Mouse (Mus musculus) right cerebral cortex, adult 18-20 months (tissue): ENCODE results near the gene Zwint.

Experiments
- DNase-seq: peaks from one replicate; pipeline ENCODE4 v3.0.0; 2022; ENCODE audit warnings: mixed read lengths

Gene Zwint

GRCm38 (mm10) chr10:72654270-72655016, at the start of gene Zwint:
Zwint (plus strand) TSS chr10:72654845.
- peak; percentile 98 for DNase-seq

DNA sequence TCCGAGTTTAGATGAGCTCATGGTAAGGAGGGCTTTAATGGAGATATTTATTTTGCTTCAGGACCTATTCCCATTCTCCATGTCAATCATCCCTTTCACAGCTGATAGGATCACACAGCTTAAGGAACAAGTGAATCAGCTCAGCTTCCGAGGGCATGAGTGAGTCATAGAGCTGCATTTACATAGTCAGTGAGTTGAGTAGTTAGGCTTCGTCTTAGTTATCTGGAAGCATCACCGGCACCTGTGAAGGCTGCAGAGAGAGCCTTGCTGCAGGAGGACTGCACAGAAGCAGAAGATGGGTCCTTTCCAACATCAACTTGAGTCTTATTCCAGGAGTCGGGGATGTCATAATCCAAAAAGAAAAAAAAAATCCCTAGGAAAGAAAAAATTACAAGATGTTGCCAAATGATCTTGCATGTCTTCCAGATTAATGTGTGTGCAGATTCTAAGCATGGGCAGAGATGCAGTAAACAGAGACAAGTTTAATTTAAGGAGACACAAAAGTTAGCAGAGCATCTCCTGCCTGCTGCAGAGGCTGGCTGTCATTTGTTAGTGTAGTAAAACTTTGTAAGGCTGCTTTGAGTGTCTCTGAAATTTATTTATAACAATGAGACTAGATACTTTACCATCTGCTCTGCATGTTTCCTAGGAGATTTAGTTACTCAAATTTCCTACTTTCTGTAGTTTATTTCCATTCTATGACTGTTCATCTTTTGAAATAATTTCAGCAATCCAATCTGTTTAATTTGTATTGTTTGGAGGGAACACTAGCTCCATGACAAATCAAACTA, 41.3 kb upstream of the Zwint start:
- peak; percentile 12 for DNase-seq

DNA sequence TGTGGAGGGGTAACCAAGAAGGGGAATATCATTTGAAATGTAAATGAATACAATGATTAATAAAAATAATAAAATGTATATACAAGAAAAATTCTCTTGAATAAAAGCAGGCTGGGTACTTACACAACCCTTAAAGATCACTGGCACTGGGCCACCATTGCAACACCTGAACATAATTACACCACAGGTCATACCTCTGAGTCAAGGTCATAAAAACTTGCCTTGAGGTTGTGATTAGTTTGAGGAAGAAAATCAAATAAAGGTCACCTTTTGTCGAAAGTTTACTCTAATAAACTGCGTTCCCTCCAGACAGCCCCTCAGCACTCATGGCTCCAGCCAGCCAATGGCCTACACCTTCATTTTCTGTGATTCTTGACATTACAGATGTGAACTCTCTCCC, 38.5 kb upstream of the Zwint start:
- no peak for DNase-seq

DNA sequence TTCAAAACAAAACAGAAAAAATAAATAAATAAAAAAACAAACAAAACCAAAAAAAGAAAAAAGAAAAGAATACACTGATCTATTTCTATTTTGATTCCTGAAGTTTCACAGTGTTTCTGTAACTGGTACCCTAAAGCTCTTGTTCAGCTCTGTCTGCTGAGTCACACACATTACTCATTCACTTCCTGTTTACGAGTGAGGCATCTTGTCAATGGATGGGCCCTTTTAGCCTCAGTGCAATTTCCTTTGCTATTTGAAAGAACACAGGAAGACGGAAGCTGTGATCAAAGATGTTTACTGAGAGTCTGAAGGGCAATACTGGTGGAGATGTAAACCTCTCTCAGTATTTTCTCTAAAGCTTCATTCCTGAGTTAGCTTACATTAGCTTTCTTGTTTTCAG, 34.1 kb upstream of the Zwint start:
- peak; percentile 22 for DNase-seq

- no peak for DNase-seq
Measured at GRCm38 (mm10) chr10:72623561-72623960, 31.1 kb upstream of the Zwint start.

- no peak for DNase-seq
Measured at GRCm38 (mm10) chr10:72634125-72634524, 20.5 kb upstream of the Zwint start.

DNA sequence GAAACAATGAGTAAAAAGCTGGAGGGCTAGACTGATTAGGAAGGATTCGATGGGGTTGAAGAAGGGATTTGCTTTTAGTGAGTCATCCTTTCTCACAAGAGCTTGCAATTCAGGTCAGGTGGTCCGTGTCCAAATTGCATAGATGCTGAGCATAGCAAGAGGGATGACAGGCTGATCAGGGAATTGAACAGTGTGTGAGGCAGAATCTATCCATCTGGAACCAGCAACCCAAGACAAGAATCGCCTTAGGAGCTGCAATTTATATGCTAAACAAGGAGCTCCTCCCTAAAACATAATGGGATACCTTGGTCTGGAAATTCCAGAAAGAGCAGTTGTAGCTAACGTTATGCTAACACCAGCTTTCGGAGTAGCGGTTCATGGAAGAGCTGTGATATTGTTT, 3.8 kb upstream of the Zwint start:
- DNase-seq: no peak

DNA sequence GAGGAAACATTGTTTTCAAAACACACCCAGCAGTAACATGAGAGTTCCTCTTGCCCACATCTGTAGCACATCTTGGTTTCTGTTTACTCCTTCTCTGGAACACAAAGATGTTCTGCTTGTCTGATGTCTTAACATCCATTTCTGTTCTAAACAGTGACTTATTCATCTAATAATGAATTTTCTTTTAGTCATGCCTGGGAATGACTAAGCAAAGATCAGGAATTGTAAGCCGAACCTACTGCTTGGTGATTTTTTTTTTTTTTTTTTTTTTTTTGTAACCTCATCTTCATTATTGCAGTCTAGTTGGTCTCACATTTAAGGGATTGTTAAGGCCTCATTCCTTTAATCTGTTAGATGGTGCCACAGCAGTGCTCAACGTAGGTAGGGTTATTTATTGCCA, 848 bp upstream of the Zwint start:
- DNase-seq: no peak

- DNase-seq: peak; percentile 63
Measured at GRCm38 (mm10) chr10:72655017-72655509, 418 bp downstream of the Zwint start.

DNA sequence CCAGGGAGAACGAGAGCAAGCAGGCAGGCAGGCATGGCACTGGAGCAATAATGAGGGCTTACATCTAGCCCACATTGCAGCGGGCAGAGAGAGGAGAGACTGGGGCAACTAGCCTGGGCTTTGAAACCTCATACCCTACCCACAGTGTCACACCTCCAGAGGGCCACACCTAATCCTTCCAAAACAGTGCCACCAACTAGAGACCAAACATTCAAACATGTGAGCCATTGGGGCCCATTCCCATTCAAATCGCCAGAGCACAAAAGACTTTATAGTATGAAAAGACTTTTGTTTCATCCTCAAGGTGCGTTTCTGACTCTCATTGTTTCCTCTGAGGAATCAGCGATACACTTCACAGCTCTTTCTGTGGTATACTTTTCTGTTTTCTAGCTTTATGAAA, 4.6 kb downstream of the Zwint start:
- no peak for DNase-seq

- no peak for DNase-seq
Measured at GRCm38 (mm10) chr10:72660350-72660749, 5.7 kb downstream of the Zwint start.

GRCm38 (mm10) chr10:72667856-72668255, 13.2 kb downstream of the Zwint start:
- DNase-seq: peak; percentile 57

DNA sequence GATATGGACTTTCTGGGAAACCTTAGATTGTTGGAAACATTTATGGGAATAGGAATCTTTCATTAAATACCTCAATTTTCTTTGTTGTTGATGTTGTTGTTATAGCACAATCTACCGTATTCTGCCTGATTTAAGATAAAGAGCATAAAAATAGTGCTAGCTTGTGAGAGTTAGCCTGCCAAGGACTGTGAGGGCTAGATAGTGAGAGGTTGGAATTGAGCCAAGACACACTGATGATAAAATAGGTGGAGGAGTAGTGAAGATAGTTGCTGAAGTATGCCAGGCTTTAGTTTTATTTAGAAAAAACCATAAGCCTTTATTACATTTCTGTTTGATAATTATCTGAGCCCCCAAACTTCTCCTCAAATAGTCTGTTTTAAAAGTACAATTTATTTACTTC, 14.4 kb downstream of the Zwint start:
- DNase-seq: no peak

DNA sequence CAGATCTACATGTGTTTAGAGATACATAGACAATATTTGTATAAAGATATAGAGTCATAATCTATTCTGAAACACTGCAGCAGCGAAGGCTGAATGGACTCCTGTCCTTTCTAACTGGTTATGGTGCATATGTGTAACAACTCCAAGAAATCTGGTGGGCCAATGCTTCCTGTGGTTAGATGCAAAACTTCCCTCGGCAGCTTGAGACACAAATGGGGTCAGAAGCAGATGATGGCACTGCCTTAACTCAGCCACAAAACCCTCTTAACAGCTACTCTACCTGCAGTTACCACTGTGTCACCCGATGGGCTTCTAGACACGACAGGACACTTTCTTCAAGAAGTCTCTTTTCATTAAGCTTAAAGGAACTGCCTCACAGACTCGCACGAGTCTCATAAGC, 21.3 kb downstream of the Zwint start:
- DNase-seq: no peak

GRCm38 (mm10) chr10:72676550-72676949, 21.9 kb downstream of the Zwint start:
- no peak for DNase-seq

- no peak for DNase-seq
Measured at GRCm38 (mm10) chr10:72679086-72679485, 24.4 kb downstream of the Zwint start.

- DNase-seq: no peak
Measured at GRCm38 (mm10) chr10:72701092-72701491, 46.4 kb downstream of the Zwint start.

GRCm38 (mm10) chr10:72713754-72714153, 59.1 kb downstream of the Zwint start:
- no peak for DNase-seq
